Mouse (Mus musculus): ENCODE measurements around the gene Abcc1.

DNA sequence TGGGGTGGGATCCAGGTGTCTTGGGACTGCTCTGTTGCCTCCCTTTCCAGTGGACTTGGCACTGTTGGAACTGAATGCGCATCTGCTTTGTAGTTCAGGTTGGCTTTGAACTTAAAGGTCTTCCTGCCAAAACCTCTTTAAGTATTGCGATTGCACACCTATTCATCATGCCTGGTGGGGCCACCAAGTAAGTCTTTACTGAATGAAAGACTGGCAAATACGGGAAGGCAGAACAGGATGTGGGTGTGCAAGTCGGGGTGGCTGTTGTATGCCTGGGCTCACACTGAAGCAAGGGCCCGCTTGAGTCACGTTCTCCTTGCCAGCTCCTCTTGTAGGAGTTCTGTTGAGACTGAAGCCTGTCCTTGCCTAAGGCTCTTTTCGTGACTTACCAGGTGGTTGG lies 18.5 kb downstream of the Abcc1 start:
- TF ChIP-seq CTCF (IDR thresholded peaks at IDR 0.05; ENCODE audit: low read depth) (no peak), EP300 (IDR thresholded peaks at IDR 0.05; ENCODE audit: low read depth) (no peak)

Measured in heart, postnatal 0 days (tissue).